8 mouse cellular contexts compared by ENCODE assay signal in genomic region chr2:29217897-29218296, GRCm38 (mm10). TPM values are rescaled to one million over a fixed set of nuclear protein-coding genes. Genes with fewer than 3 reads are reported as not detected.
DNase-seq lines count a peak whose midpoint lies in the region; ATAC-seq and TF ChIP-seq lines count a peak whose summit lies in the region.

No protein-coding gene starts in this region.

- no peak overlapping the region for H3K9ac ChIP-seq in hindbrain, embryonic 11.5 days (ENCODE audit: low read depth, low read length)
- H3K9ac ChIP-seq in hindbrain, embryonic 14.5 days: no peak overlapping the region

- H3K4me1 ChIP-seq in hindbrain, embryonic 10.5 days (replicated peaks): peaks cover 29% of the 10 kb centered on the region
- H3K4me1 ChIP-seq in hindbrain, embryonic 11.5 days (replicated peaks; ENCODE audit: control insufficient read depth, insufficient read depth, low read length): peaks cover 3% of the 10 kb centered on the region; the same call in 1 of the 2 replicates
- H3K4me1 ChIP-seq in hindbrain, embryonic 14.5 days (replicated peaks; ENCODE audit: control insufficient read depth, insufficient read depth, low read length): no peaks in the 10 kb centered on the region

- no peak for ATAC-seq in hindbrain, embryonic 11.5 days (ENCODE audit: low FRiP score)
- peak; percentile 43; the same call in 1 of the 2 replicates for ATAC-seq in hindbrain, embryonic 14.5 days (ENCODE audit: low FRiP score)
- no peak for ATAC-seq in activated CD4-positive, CD25-positive, alpha-beta regulatory T cell, adult 4 months

- DNase-seq in hindbrain, embryonic 10.5 days (ENCODE audit: low spot score): no peak
- DNase-seq in hindbrain, embryonic 11.5 days (ENCODE audit: low spot score): no peak
- DNase-seq in brain, embryonic 14.5 days (ENCODE audit: low read depth): peak; percentile 63
- DNase-seq in frontal cortex, postnatal 36 days (ENCODE audit: low spot score in 2 of 2): peak; percentile 58 to 69
- DNase-seq in hindbrain, embryonic 14.5 days (ENCODE audit: low spot score): no peak
- DNase-seq in lung, postnatal 14 days: peak; percentile 48
- DNase-seq in thymus, postnatal 4 days: no peak

- no peaks in the 10 kb centered on the region for H3K27me3 ChIP-seq in hindbrain, embryonic 10.5 days (ENCODE audit: insufficient read depth, poor library complexity, severe bottlenecking)
- H3K27me3 ChIP-seq in hindbrain, embryonic 11.5 days (ENCODE audit: control insufficient read depth, insufficient read depth, low read length): no peaks in the 10 kb centered on the region
- H3K27me3 ChIP-seq in hindbrain, embryonic 14.5 days (ENCODE audit: control insufficient read depth, insufficient read depth, low read length): no peaks in the 10 kb centered on the region

- peak; percentile 8; the same call in 1 of the 2 replicates for TF ChIP-seq CTCF in brain, embryonic 14.5 days (IDR thresholded peaks at IDR 0.05; ENCODE audit: borderline replicate concordance, extremely low read depth, insufficient read depth, insufficient read length)

- no peaks in the 10 kb centered on the region for H3K9me3 ChIP-seq in hindbrain, embryonic 10.5 days
- no peaks in the 10 kb centered on the region for H3K9me3 ChIP-seq in hindbrain, embryonic 11.5 days (ENCODE audit: control insufficient read depth, low read length)
- no peaks in the 10 kb centered on the region for H3K9me3 ChIP-seq in hindbrain, embryonic 14.5 days (ENCODE audit: control insufficient read depth, low read length)

- no peak overlapping the region for H3K4me2 ChIP-seq in hindbrain, embryonic 11.5 days (replicated peaks; ENCODE audit: low read depth, low read length)
- H3K4me2 ChIP-seq in hindbrain, embryonic 14.5 days (replicated peaks): no peak overlapping the region

- WGBS in hindbrain, embryonic 10.5 days: 71% methylated on average over 10 of the region's 10 CpGs
- WGBS in hindbrain, embryonic 11.5 days: 72% methylated on average over 10 of the region's 10 CpGs
- WGBS in hindbrain, embryonic 14.5 days: 55% methylated on average over 10 of the region's 10 CpGs

- no peaks in the 10 kb centered on the region for H3K36me3 ChIP-seq in hindbrain, embryonic 10.5 days
- no peaks in the 10 kb centered on the region for H3K36me3 ChIP-seq in hindbrain, embryonic 11.5 days (ENCODE audit: control insufficient read depth, insufficient read depth, low read length)
- no peaks in the 10 kb centered on the region for H3K36me3 ChIP-seq in hindbrain, embryonic 14.5 days (replicated peaks; ENCODE audit: control insufficient read depth, insufficient read depth)

- no peak for TF ChIP-seq POLR2A in brain, embryonic 14.5 days (IDR thresholded peaks at IDR 0.05; ENCODE audit: borderline replicate concordance, extremely low read depth, insufficient read depth, insufficient read length, poor library complexity, severe bottlenecking)

- peak overlapping the region; percentile 45; the same call in 1 of the 2 replicates for H3K27ac ChIP-seq in hindbrain, embryonic 10.5 days
- H3K27ac ChIP-seq in hindbrain, embryonic 11.5 days (ENCODE audit: low read depth, low read length): no peak overlapping the region
- H3K27ac ChIP-seq in hindbrain, embryonic 14.5 days: no peak overlapping the region

- H3K4me3 ChIP-seq in hindbrain, embryonic 10.5 days: no peak overlapping the region
- no peak overlapping the region for H3K4me3 ChIP-seq in hindbrain, embryonic 11.5 days (ENCODE audit: low read depth, low read length)
- no peak overlapping the region for H3K4me3 ChIP-seq in hindbrain, embryonic 14.5 days (replicated peaks; ENCODE audit: low read length)

RNA-seq across cellular contexts. Expression of gene Ntng2, which starts 34.9 kb away (rescaled TPM):
- 1.4 and 1.7 TPM in 2 replicates for polyA plus RNA-seq in hindbrain, embryonic 10.5 days (2016; fragmentation: Nextera tagmentation; extraction: Ambion mirVana)
- polyA plus RNA-seq in hindbrain, embryonic 11.5 days (2014; fragmentation: Nextera tagmentation; extraction: Ambion mirVana): 2.7 and 2.8 TPM in 2 replicates
- 76.2 and 76.6 TPM in 2 replicates for polyA plus RNA-seq in brain, embryonic 14.5 days (2012; rRNA removed)
- 2.9 and 3.9 TPM in 2 replicates for polyA plus RNA-seq in hindbrain, embryonic 14.5 days (2014; fragmentation: Nextera tagmentation; extraction: Ambion mirVana)
- polyA plus RNA-seq in activated CD4-positive, CD25-positive, alpha-beta regulatory T cell, adult 4 months (2017; shearing (Covaris generic)): 1 to 10 TPM; 3.8 to 5.7 TPM

Comparison
In these comparisons a context has a peak if more than half of its experiments do, and no peak if none do; other contexts are left out.
1. DNase-seq: peak in brain, embryonic 14.5 days (single experiment), frontal cortex, postnatal 36 days (2 of 2) and lung, postnatal 14 days (single experiment); none in hindbrain, embryonic 10.5 days (single experiment), hindbrain, embryonic 11.5 days (single experiment), hindbrain, embryonic 14.5 days (single experiment) and thymus, postnatal 4 days (single experiment).
2. RNA of gene Ntng2, which starts 34.9 kb away (polyA plus RNA-seq): 76.2 to 76.6 TPM in brain, embryonic 14.5 days; 3.8 to 5.7 TPM in activated CD4-positive, CD25-positive, alpha-beta regulatory T cell, adult 4 months, 2.9 to 3.9 TPM in hindbrain, embryonic 14.5 days, 2.7 to 2.8 TPM in hindbrain, embryonic 11.5 days and 1.4 to 1.7 TPM in hindbrain, embryonic 10.5 days; every median in the first group is over 10 times any median in the second.